Mouse (Mus musculus) E14TG2a.4 (cell line): ENCODE data around the gene Ppp2r2c.

Experiments used
- H3K27me3 ChIP-seq: 2 replicates; pipeline ENCODE4 v1.6.1; 2014; ENCODE audit warnings: low read length, control low read depth; ENCODE audit not compliant: insufficient read depth
- H3K36me3 ChIP-seq: 2 replicates; pipeline ENCODE4 v1.6.1; 2014; ENCODE audit warnings: low read length, control low read depth; ENCODE audit not compliant: insufficient read depth
- H3K4me1 ChIP-seq: replicated peaks from 2 replicates; pipeline ENCODE4 v1.6.1; 2014; ENCODE audit warnings: low read depth, low read length, control low read depth
- H3K4me3 ChIP-seq: replicated peaks from 2 replicates; pipeline ENCODE4 v1.5.1; 2014; ENCODE audit warnings: mild to moderate bottlenecking, low read length
- H3K9me3 ChIP-seq: 2 replicates; pipeline ENCODE4 v1.6.1; 2014; ENCODE audit warnings: low read length, control low read depth
- CTCF ChIP-seq: conservative IDR thresholded peaks from 2 replicates; pipeline ENCODE4 v1.5.1; 2014; ENCODE audit warnings: low read length
- NANOG ChIP-seq: IDR thresholded peaks from 2 replicates; pipeline ENCODE4 v1.6.1; 2014; ENCODE audit warnings: borderline replicate concordance, low read length, mixed read lengths
- POU5F1 ChIP-seq: IDR thresholded peaks from 2 replicates; pipeline ENCODE4 v1.6.1; 2014; ENCODE audit warnings: low read length, borderline replicate concordance

The Ppp2r2c gene

GRCm38 (mm10) chr5:36839032-36839431, 29.3 kb upstream of the Ppp2r2c start:
- TF ChIP-seq POU5F1 (no peak), CTCF (no peak), NANOG (no peak)
- H3K27me3 ChIP-seq = peaks cover 14% of the 10 kb centered on the region

GRCm38 (mm10) chr5:36839602-36840001, 28.7 kb upstream of the Ppp2r2c start:
- Histone ChIP-seq H3K27me3 (peaks cover 12% of the 10 kb centered on the region), H3K4me1 (peaks cover 4% of the 10 kb centered on the region; the same call in 1 of the 2 replicates), H3K4me3 (no peak overlapping the region), H3K36me3 (no peaks in the 10 kb centered on the region), H3K9me3 (peaks cover 7% of the 10 kb centered on the region)
- no peak for TF ChIP-seq NANOG
- TF ChIP-seq POU5F1 = no peak
- TF ChIP-seq CTCF = no peak

More at GRCm38 (mm10) chr5:36839032-36839431, 29.3 kb upstream of the Ppp2r2c start:
- H3K9me3 ChIP-seq = peaks cover 7% of the 10 kb centered on the region
- no peaks in the 10 kb centered on the region for H3K36me3 ChIP-seq
- H3K4me3 ChIP-seq = no peak overlapping the region
- H3K4me1 ChIP-seq = no peaks in the 10 kb centered on the region

GRCm38 (mm10) chr5:36840092-36840491, 28.2 kb upstream of the Ppp2r2c start:
- H3K4me1 ChIP-seq = peaks cover 9% of the 10 kb centered on the region; the same call in 1 of the 2 replicates
- H3K27me3 ChIP-seq = peaks cover 11% of the 10 kb centered on the region
- H3K36me3 ChIP-seq = no peaks in the 10 kb centered on the region
- H3K9me3 ChIP-seq = peaks cover 7% of the 10 kb centered on the region
- no peak overlapping the region for H3K4me3 ChIP-seq
- TF ChIP-seq CTCF = no peak
- no peak for TF ChIP-seq NANOG
- TF ChIP-seq POU5F1 = no peak

- Histone ChIP-seq H3K4me3 (no peak overlapping the region), H3K9me3 (peaks cover 7% of the 10 kb centered on the region), H3K4me1 (peaks cover 11% of the 10 kb centered on the region; the same call in 1 of the 2 replicates), H3K36me3 (no peaks in the 10 kb centered on the region), H3K27me3 (peaks cover 14% of the 10 kb centered on the region)
- TF ChIP-seq NANOG (no peak), CTCF (no peak), POU5F1 (no peak)
Observed at GRCm38 (mm10) chr5:36841701-36842100, 26.6 kb upstream of the Ppp2r2c start.

- Histone ChIP-seq H3K27me3 (peaks cover 13% of the 10 kb centered on the region), H3K4me1 (peaks cover 20% of the 10 kb centered on the region), H3K9me3 (peaks cover 7% of the 10 kb centered on the region), H3K36me3 (no peaks in the 10 kb centered on the region), H3K4me3 (no peak overlapping the region; the same call in 1 of the 2 replicates)
- TF ChIP-seq POU5F1 = no peak
- no peak for TF ChIP-seq CTCF
- no peak for TF ChIP-seq NANOG
Observed at GRCm38 (mm10) chr5:36844490-36844889, 23.8 kb upstream of the Ppp2r2c start.

GRCm38 (mm10) chr5:36851572-36851971, 16.7 kb upstream of the Ppp2r2c start:
- Histone ChIP-seq H3K9me3 (no peaks in the 10 kb centered on the region), H3K27me3 (peaks cover 9% of the 10 kb centered on the region; the same call in 1 of the 2 replicates), H3K4me1 (peaks cover 27% of the 10 kb centered on the region), H3K4me3 (no peak overlapping the region), H3K36me3 (no peaks in the 10 kb centered on the region)
- TF ChIP-seq NANOG (no peak), POU5F1 (no peak), CTCF (no peak)

GRCm38 (mm10) chr5:36855180-36855579, 13.1 kb upstream of the Ppp2r2c start:
- H3K27me3 ChIP-seq = peaks cover 15% of the 10 kb centered on the region
- no peak for TF ChIP-seq POU5F1
- TF ChIP-seq NANOG = no peak
- TF ChIP-seq CTCF = no peak
- H3K36me3 ChIP-seq = no peaks in the 10 kb centered on the region
- H3K9me3 ChIP-seq = no peaks in the 10 kb centered on the region
- H3K4me3 ChIP-seq = no peak overlapping the region
- peaks cover 10% of the 10 kb centered on the region for H3K4me1 ChIP-seq

GRCm38 (mm10) chr5:36856529-36856928, 11.8 kb upstream of the Ppp2r2c start:
- H3K4me1 ChIP-seq = peaks cover 6% of the 10 kb centered on the region; the same call in 1 of the 2 replicates
- TF ChIP-seq POU5F1 (no peak), NANOG (no peak), CTCF (no peak)
- no peaks in the 10 kb centered on the region for H3K9me3 ChIP-seq
- no peaks in the 10 kb centered on the region for H3K36me3 ChIP-seq
- H3K4me3 ChIP-seq = no peak overlapping the region
- peaks cover 15% of the 10 kb centered on the region for H3K27me3 ChIP-seq

GRCm38 (mm10) chr5:36857546-36857945, 10.8 kb upstream of the Ppp2r2c start:
- Histone ChIP-seq H3K9me3 (no peaks in the 10 kb centered on the region), H3K27me3 (peaks cover 21% of the 10 kb centered on the region), H3K4me1 (peaks cover 6% of the 10 kb centered on the region; the same call in 1 of the 2 replicates), H3K36me3 (no peaks in the 10 kb centered on the region), H3K4me3 (no peak overlapping the region)
- TF ChIP-seq NANOG (no peak), POU5F1 (no peak), CTCF (no peak)
